Mouse (Mus musculus) 416B (cell line): ENCODE results near the gene Slc26a11.
"Not testable (repeated sequence)": the region's sequence is repeated elsewhere in the genome, so short reads cannot be mapped to it uniquely, and the experiment has no call there.

Experiments used
- DNase-seq: peaks from one replicate; pipeline ENCODE4 v3.0.0; 2011; ENCODE audit warnings: low read depth

Gene Slc26a11

GRCm38 (mm10) chr11:119362769-119363533, 7.6 kb downstream of the Slc26a11 start:
- no peak for DNase-seq

GRCm38 (mm10) chr11:119363534-119364145, 8.3 kb downstream of the Slc26a11 start:
- peak; percentile 81 for DNase-seq

GRCm38 (mm10) chr11:119375425-119375824, 20.1 kb downstream of the Slc26a11 start:
- peak; percentile 80 for DNase-seq

GRCm38 (mm10) chr11:119377326-119377725, 22.0 kb downstream of the Slc26a11 start:
- no peak for DNase-seq

GRCm38 (mm10) chr11:119378551-119378950, 23.2 kb downstream of the Slc26a11 start:
- DNase-seq = peak; percentile 39

GRCm38 (mm10) chr11:119381631-119382337, 26.4 kb downstream of the Slc26a11 start:
- no peak for DNase-seq

- no peak for DNase-seq
Observed at GRCm38 (mm10) chr11:119382338-119382850, 27.0 kb downstream of the Slc26a11 start.

GRCm38 (mm10) chr11:119384904-119385303, 29.5 kb downstream of the Slc26a11 start:
- DNase-seq = peak; percentile 90

- no peak for DNase-seq
Observed at GRCm38 (mm10) chr11:119386306-119386705, 30.9 kb downstream of the Slc26a11 start.

- not testable (repeated sequence) for DNase-seq
Observed at GRCm38 (mm10) chr11:119387273-119387672, 31.9 kb downstream of the Slc26a11 start.

GRCm38 (mm10) chr11:119389851-119390270, 34.5 kb downstream of the Slc26a11 start:
- DNase-seq = peak; percentile 89

GRCm38 (mm10) chr11:119390271-119391231, 35.2 kb downstream of the Slc26a11 start:
- peak; percentile 84 for DNase-seq

- DNase-seq = peak; percentile 94
Observed at GRCm38 (mm10) chr11:119391386-119392000, 36.1 kb downstream of the Slc26a11 start.

- DNase-seq = peak; percentile 87
Observed at GRCm38 (mm10) chr11:119392001-119392614, 36.8 kb downstream of the Slc26a11 start.

GRCm38 (mm10) chr11:119392800-119393482, 37.6 kb downstream of the Slc26a11 start, which contains the start of gene Rnf213:
Rnf213 (plus strand) TSS chr11:119393100.
- peak; percentile 85 for DNase-seq

- DNase-seq = no peak
Observed at GRCm38 (mm10) chr11:119393483-119393804, 38.1 kb downstream of the Slc26a11 start.

- DNase-seq = no peak
Observed at GRCm38 (mm10) chr11:119394210-119394609, 38.9 kb downstream of the Slc26a11 start.

GRCm38 (mm10) chr11:119395394-119395793, 40.0 kb downstream of the Slc26a11 start:
- no peak for DNase-seq

- DNase-seq = no peak
Observed at GRCm38 (mm10) chr11:119395931-119396330, 40.6 kb downstream of the Slc26a11 start.

- DNase-seq = no peak
Observed at GRCm38 (mm10) chr11:119396461-119396860, 41.1 kb downstream of the Slc26a11 start.
